Mouse (Mus musculus) midbrain, postnatal 0 days (tissue): ENCODE measurements around the gene Tfap4. TPM values are rescaled to one million over a fixed set of nuclear protein-coding genes. Genes with fewer than 3 reads are reported as not detected.
A peak's percentile ranks its signal among the peaks of the same experiment; 100 is the strongest.

Source experiments
- ATAC-seq: fragments of 200-750 bp; cut with Nextera tagmentation; 2 replicates; pipeline ENCODE4 v1.8.0; 2017; ENCODE audit warnings: moderate number of reproducible peaks, mild to moderate bottlenecking, moderate TSS enrichment, moderate library complexity; ENCODE audit not compliant: low FRiP score
- DNase-seq: peaks from one replicate; pipeline ENCODE4 v3.0.0-alpha.2; 2015; ENCODE audit warnings: low spot score
- H3K27ac ChIP-seq: fragments of 300-500 bp; sonication (generic); 2 replicates; pipeline ENCODE4 v1.5.1; 2014; ENCODE audit warnings: low read depth, mild to moderate bottlenecking, low read length, mixed read lengths
- H3K27me3 ChIP-seq: fragments of 300-500 bp; sonication (generic); 2 replicates; pipeline ENCODE4 v1.6.1; 2014; ENCODE audit warnings: low read length, control low read depth, mixed read lengths; ENCODE audit not compliant: insufficient read depth
- H3K36me3 ChIP-seq: fragments of 300-500 bp; sonication (generic); 2 replicates; pipeline ENCODE4 v1.6.1; 2014; ENCODE audit warnings: low read length, control low read depth, mixed read lengths; ENCODE audit not compliant: insufficient read depth
- H3K4me1 ChIP-seq: fragments of 300-500 bp; sonication (generic); 2 replicates; pipeline ENCODE4 v1.6.1; 2014; ENCODE audit warnings: mild to moderate bottlenecking, control low read depth, antibody characterized with exemption, low read length, mixed read lengths; ENCODE audit not compliant: insufficient read depth
- H3K4me2 ChIP-seq: fragments of 300-500 bp; sonication (generic); 2 replicates; pipeline ENCODE4 v1.6.1; 2014; ENCODE audit warnings: low read depth, mild to moderate bottlenecking, low read length, mixed read lengths; ENCODE audit not compliant: poor library complexity, severe bottlenecking
- H3K4me3 ChIP-seq: fragments of 300-500 bp; sonication (generic); 2 replicates; pipeline ENCODE4 v1.5.1; 2014; ENCODE audit warnings: low read depth, mild to moderate bottlenecking, low read length, moderate library complexity
- H3K9ac ChIP-seq: fragments of 300-500 bp; sonication (generic); replicated peaks from 2 replicates; pipeline ENCODE4 v1.6.1; 2014; ENCODE audit warnings: mild to moderate bottlenecking, low read length, moderate library complexity, mixed read lengths; ENCODE audit not compliant: poor library complexity, severe bottlenecking
- H3K9me3 ChIP-seq: fragments of 300-500 bp; sonication (generic); 2 replicates; pipeline ENCODE4 v1.6.1; 2016; ENCODE audit warnings: low read length, control low read depth
- CTCF ChIP-seq: IDR thresholded peaks from 2 replicates; pipeline ENCODE4 v1.5.1; 2016; ENCODE audit warnings: antibody characterized with exemption, mild to moderate bottlenecking
- WGBS: fragments of 180-500 bp; shearing (Covaris S2); extraction: QIAGEN DNeasy Blood & Tissue Kit; methylation state at CpG from one replicate; pipeline ENCODE4 v1.1.7; 2014; 5-methylcytosine and 5-hydroxymethylcytosine counted together
- polyA plus RNA-seq: library from polyadenylated mRNA; unstranded; fragments of >200 nt; fragmentation: Nextera tagmentation; extraction: Ambion mirVana; gene quantifications from 2 replicates; pipeline ENCODE4 v1.2.1, GENCODE M21; 2015
- total RNA-seq: library from RNA; depleted of rRNA; stranded (reverse); fragments of >200 nt; gene quantifications from 2 replicates; pipeline ENCODE4 v1.2.3, GENCODE M21; 2014

Tfap4 gene
- total and polyA plus RNA-seq, 2 experiments from 2014 or later, result 5.2 to 6.7 TPM

DNA sequence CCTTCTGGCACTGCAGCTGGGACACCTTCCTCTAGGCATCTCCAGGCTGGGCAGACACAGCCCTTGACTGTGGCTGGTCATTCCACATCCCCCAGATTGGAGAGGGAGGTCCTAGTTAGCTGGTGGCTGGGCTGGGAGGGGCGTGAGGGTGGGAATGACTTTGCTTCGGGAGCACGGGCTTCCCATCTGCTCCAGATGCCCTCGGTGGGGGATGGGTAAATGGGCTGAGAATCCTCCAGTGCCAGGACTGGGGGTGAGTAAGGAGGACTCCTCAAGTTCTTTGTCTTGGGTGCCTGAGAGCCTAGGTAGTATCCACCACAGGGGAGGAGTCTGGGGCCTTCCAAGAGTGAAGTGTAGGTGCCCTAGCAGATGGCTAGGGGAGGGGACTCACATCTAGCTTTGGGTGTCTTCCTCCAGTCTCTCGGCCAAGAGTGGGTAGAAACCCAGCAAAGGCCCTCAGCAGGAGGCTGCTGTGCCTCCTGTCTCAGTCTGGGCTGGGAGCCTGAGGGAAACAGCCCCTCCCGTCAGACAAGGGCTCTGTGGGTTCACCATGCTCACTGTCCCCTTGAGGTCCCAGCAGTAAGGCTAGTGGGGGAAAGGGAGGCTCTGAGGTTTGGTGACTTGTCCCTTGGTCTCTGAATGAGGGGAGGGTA is 39.4 kb upstream of the Tfap4 start:
- no peaks in the 10 kb centered on the region for H3K27me3 ChIP-seq
- H3K4me3 ChIP-seq, result no peak overlapping the region
- H3K36me3 ChIP-seq, result no peaks in the 10 kb centered on the region
- H3K9ac ChIP-seq, result 0 out of 2 replicates have a peak overlapping the region, but pooled peaks have one; percentile 19
- no peaks in the 10 kb centered on the region for H3K9me3 ChIP-seq
- TF ChIP-seq CTCF, result no peak
- no peak overlapping the region for H3K27ac ChIP-seq
- ATAC-seq, result no peak
- H3K4me1 ChIP-seq, result peaks cover 20% of the 10 kb centered on the region; the same call in 1 of the 2 replicates
- 18% methylated on average over 6 of the region's 6 CpGs for WGBS
- DNase-seq, result peak; percentile 25
- no peak overlapping the region for H3K4me2 ChIP-seq

DNA sequence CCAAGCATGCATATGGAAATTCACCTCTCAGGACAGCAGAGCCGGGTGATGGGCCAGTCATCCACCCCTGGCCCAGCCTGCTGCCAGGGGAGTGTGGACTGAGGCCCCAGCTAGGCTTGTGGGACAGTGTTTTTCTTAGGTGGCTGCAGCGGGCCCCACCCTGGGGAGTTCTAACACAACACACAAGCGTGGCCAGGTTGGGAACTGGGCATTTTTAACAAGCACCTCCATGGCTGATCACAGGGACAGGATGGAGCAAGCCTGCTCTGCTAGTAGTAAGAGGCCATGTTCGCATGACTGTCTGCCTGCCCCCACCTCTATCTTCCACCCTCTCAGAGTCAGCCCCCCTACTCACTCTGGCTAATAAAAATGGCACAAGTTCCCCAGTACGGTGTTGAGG is 38.4 kb upstream of the Tfap4 start:
- TF ChIP-seq CTCF, result no peak
- Histone ChIP-seq H3K27ac (no peak overlapping the region), H3K9ac (no peak overlapping the region), H3K4me2 (no peak overlapping the region), H3K27me3 (no peaks in the 10 kb centered on the region), H3K4me1 (peaks cover 20% of the 10 kb centered on the region; the same call in 1 of the 2 replicates), H3K4me3 (no peak overlapping the region), H3K36me3 (no peaks in the 10 kb centered on the region), H3K9me3 (no peaks in the 10 kb centered on the region)
- 67% methylated on average over 5 of the region's 5 CpGs for WGBS
- no peak for ATAC-seq
- no peak for DNase-seq

GRCm38 (mm10) chr16:4597296-4597695 is 37.6 kb upstream of the Tfap4 start:
- WGBS, result 66% methylated on average over 7 of the region's 7 CpGs
- Histone ChIP-seq H3K27me3 (no peaks in the 10 kb centered on the region), H3K4me1 (peaks cover 19% of the 10 kb centered on the region; the same call in 1 of the 2 replicates), H3K9me3 (no peaks in the 10 kb centered on the region), H3K4me3 (no peak overlapping the region), H3K36me3 (no peaks in the 10 kb centered on the region), H3K27ac (no peak overlapping the region), H3K4me2 (peak overlapping the region; percentile 92), H3K9ac (no peak overlapping the region)
- no peak for TF ChIP-seq CTCF
- no peak for DNase-seq
- no peak for ATAC-seq

- WGBS, result 44% methylated on average over 2 of the region's 2 CpGs
- Histone ChIP-seq H3K36me3 (no peaks in the 10 kb centered on the region), H3K27ac (no peak overlapping the region), H3K9me3 (no peaks in the 10 kb centered on the region), H3K4me1 (peaks cover 15% of the 10 kb centered on the region; the same call in 1 of the 2 replicates), H3K27me3 (no peaks in the 10 kb centered on the region), H3K4me2 (peak overlapping the region; percentile 92), H3K4me3 (0 out of 2 replicates have a peak overlapping the region, but pooled peaks have one; percentile 83), H3K9ac (no peak overlapping the region; the same call in 1 of the 2 replicates)
- ATAC-seq (no peak), DNase-seq (no peak)
- no peak for TF ChIP-seq CTCF
These were observed 37.2 kb upstream of the Tfap4 start for GRCm38 (mm10) chr16:4596836-4597235.

- Histone ChIP-seq H3K4me3 (peak overlapping the region; percentile 83), H3K9me3 (no peaks in the 10 kb centered on the region), H3K27ac (no peak overlapping the region), H3K4me1 (peaks cover 15% of the 10 kb centered on the region; the same call in 1 of the 2 replicates), H3K9ac (peak overlapping the region; percentile 90), H3K27me3 (no peaks in the 10 kb centered on the region), H3K4me2 (peak overlapping the region; percentile 92), H3K36me3 (no peaks in the 10 kb centered on the region)
- ATAC-seq (no peak), DNase-seq (no peak)
- TF ChIP-seq CTCF, result no peak
- WGBS, result 8% methylated on average over 3 of the region's 3 CpGs
These were observed 36.6 kb upstream of the Tfap4 start for GRCm38 (mm10) chr16:4596141-4596728.

GRCm38 (mm10) chr16:4595527-4595963 is 35.9 kb upstream of the Tfap4 start:
- Histone ChIP-seq H3K4me2 (peak overlapping the region; percentile 92), H3K27me3 (no peaks in the 10 kb centered on the region), H3K36me3 (no peaks in the 10 kb centered on the region; the same call in 1 of the 2 replicates), H3K4me1 (peaks cover 15% of the 10 kb centered on the region; the same call in 1 of the 2 replicates), H3K27ac (no peak overlapping the region), H3K9ac (peak overlapping the region; percentile 90), H3K9me3 (no peaks in the 10 kb centered on the region), H3K4me3 (peak overlapping the region; percentile 83)
- no peak for TF ChIP-seq CTCF
- WGBS, result 1% methylated on average over 5 of the region's 5 CpGs
- no peak for DNase-seq
- ATAC-seq, result peak; percentile 12; the same call in 1 of the 2 replicates
